27 mouse cellular contexts compared by ENCODE assay signal in genomic region chr13:35435173-35435572, GRCm38 (mm10).
A peak's percentile ranks its signal among the peaks of the same experiment; 100 is the strongest.
DNase-seq lines count a peak whose midpoint lies in the region; ATAC-seq and TF ChIP-seq lines count a peak whose summit lies in the region.
"Had no signal": no experiment of that assay in that cellular context is flagged by ENCODE, and none has a peak within 500 bp of the region (broad histone marks: within the 10 kb centered on the region; RNA-seq: fewer than 3 reads in every experiment).

No protein-coding gene starts in this region.

- H3K27me3 ChIP-seq in lung, embryonic 15.5 days = no peaks in the 10 kb centered on the region
- H3K27me3 ChIP-seq: heart, embryonic 13.5 days; neural tube, embryonic 13.5 days; stomach, embryonic 15.5 days had no signal

- H3K4me2 ChIP-seq in lung, embryonic 15.5 days = no peak overlapping the region
- H3K4me2 ChIP-seq: heart, embryonic 13.5 days; hindbrain, embryonic 14.5 days; neural tube, embryonic 13.5 days; stomach, embryonic 15.5 days had no signal

- H3K27ac ChIP-seq in lung, embryonic 15.5 days = no peak overlapping the region
- H3K27ac ChIP-seq: forebrain, embryonic 10.5 days; heart, embryonic 13.5 days; hindbrain, embryonic 14.5 days; neural tube, embryonic 13.5 days; stomach, embryonic 15.5 days had no signal

- 29% methylated on average over 7 of the region's 7 CpGs for WGBS in lung, embryonic 15.5 days

- H3K9ac ChIP-seq in lung, embryonic 15.5 days = no peak overlapping the region
- H3K9ac ChIP-seq: heart, embryonic 13.5 days; hindbrain, embryonic 14.5 days; neural tube, embryonic 13.5 days; stomach, embryonic 15.5 days had no signal

- no peaks in the 10 kb centered on the region for H3K4me1 ChIP-seq in lung, embryonic 15.5 days
- H3K4me1 ChIP-seq: forebrain, embryonic 10.5 days; heart, embryonic 13.5 days; neural tube, embryonic 13.5 days; stomach, embryonic 15.5 days had no signal

- DNase-seq in embryo, embryonic 10 days (ENCODE audit: low spot score) = peak; percentile 9
- DNase-seq in embryo, embryonic 9.5 days (ENCODE audit: extremely low spot score) = no peak
- peak; percentile 19 for DNase-seq in brain, embryonic 14.5 days (ENCODE audit: low read depth)
- DNase-seq in lung, postnatal 36 days = peak; percentile 70
- DNase-seq in kidney, postnatal 10 days = no peak
- DNase-seq in spleen, adult 12 weeks (ENCODE audit: low spot score) = no peak
- DNase-seq: adrenal gland, adult 8-10 months; cerebellum, adult 18-20 months; cerebellum, postnatal 14 days; gastrocnemius, postnatal 25 days; heart, adult 18-20 months; heart, postnatal 36 days; kidney, postnatal 36 days; right cerebral cortex, adult 18-20 months; right cerebral cortex, postnatal 4 days; thymus, adult 18-20 months; thymus, postnatal 36 days had no signal

- TF ChIP-seq CTCF in brain, embryonic 14.5 days (IDR thresholded peaks at IDR 0.05; ENCODE audit: borderline replicate concordance, extremely low read depth, insufficient read depth, insufficient read length) = no peak

- no peak for TF ChIP-seq POLR2A in brain, embryonic 14.5 days (IDR thresholded peaks at IDR 0.05; ENCODE audit: borderline replicate concordance, extremely low read depth, insufficient read depth, insufficient read length, poor library complexity, severe bottlenecking)

- no peaks in the 10 kb centered on the region for H3K36me3 ChIP-seq in lung, embryonic 15.5 days
- H3K36me3 ChIP-seq: forebrain, embryonic 10.5 days; heart, embryonic 13.5 days; neural tube, embryonic 13.5 days; stomach, embryonic 15.5 days had no signal

- no peaks in the 10 kb centered on the region for H3K9me3 ChIP-seq in lung, embryonic 15.5 days
- H3K9me3 ChIP-seq: forebrain, embryonic 10.5 days; heart, embryonic 13.5 days; neural tube, embryonic 13.5 days; stomach, embryonic 15.5 days had no signal

- ATAC-seq in lung, embryonic 15.5 days (ENCODE audit: borderline replicate concordance, extremely low read depth, low FRiP score, low TSS enrichment) = peak; percentile 67; the same call in 1 of the 2 replicates
- ATAC-seq: activated CD4-positive, CD25-positive, alpha-beta regulatory T cell, adult 4 months; intestine, embryonic 16.5 days; midbrain, embryonic 16.5 days had no signal

- H3K4me3 ChIP-seq in lung, embryonic 15.5 days = no peak overlapping the region
- H3K4me3 ChIP-seq: forebrain, embryonic 10.5 days; heart, embryonic 13.5 days; myocyte; neural tube, embryonic 13.5 days; stomach, embryonic 15.5 days had no signal

Comparison
In these comparisons a context has a peak if more than half of its experiments do, and no peak if none do; other contexts are left out.
1. DNase-seq: peak in embryo, embryonic 10 days (single experiment), brain, embryonic 14.5 days (single experiment) and lung, postnatal 36 days (single experiment); none in embryo, embryonic 9.5 days (single experiment), kidney, postnatal 10 days (single experiment) and spleen, adult 12 weeks (single experiment).